Mouse (Mus musculus): ENCODE data around the gene Sap18. TPM values are rescaled to one million over a fixed set of nuclear protein-coding genes. Genes with fewer than 3 reads are reported as not detected.
"Not testable (repeated sequence)": the region's sequence is repeated elsewhere in the genome, so short reads cannot be mapped to it uniquely, and the experiment has no call there.

The Sap18 gene
- polyA plus RNA-seq, 1 experiment from 2014 or later, result 24.1 TPM

DNA sequence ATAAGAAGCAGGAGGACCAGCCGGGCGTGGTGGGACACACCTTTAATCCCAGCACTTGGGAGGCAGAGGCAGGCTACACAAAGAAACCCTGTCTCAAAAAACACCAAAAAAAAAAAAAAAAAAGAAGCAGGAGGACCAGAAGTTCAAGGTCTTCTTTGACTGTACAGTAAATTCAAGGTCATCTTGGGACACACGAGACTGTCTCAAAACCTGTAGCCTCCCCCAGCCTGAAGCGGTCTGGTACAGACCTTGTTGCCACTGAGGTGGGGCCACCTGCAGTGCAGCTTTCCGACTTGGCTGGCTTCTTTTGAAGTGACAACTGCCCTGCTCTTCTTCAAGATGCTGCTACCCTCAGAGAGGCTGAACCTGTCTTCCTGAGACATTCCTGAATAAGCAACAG is 50.1 kb downstream of the Sap18 start:
- H3K4me1 ChIP-seq (replicated peaks; ENCODE audit: control insufficient read depth, insufficient read depth, low read length); H3K4me3 ChIP-seq (ENCODE audit: low read depth, low read length); H3K9ac ChIP-seq (ENCODE audit: low read length); H3K4me2 ChIP-seq (ENCODE audit: low read depth, low read length, severe bottlenecking); H3K9me3 ChIP-seq (ENCODE audit: control insufficient read depth, low read length); H3K27me3 ChIP-seq (ENCODE audit: control insufficient read depth, insufficient read depth, low read length); ATAC-seq (replicated peaks; ENCODE audit: low FRiP score); H3K36me3 ChIP-seq (ENCODE audit: control insufficient read depth, insufficient read depth, low read length); DNase-seq (ENCODE audit: low spot score); H3K27ac ChIP-seq (ENCODE audit: low read depth, low read length): not testable (repeated sequence)
- 82% methylated on average over 5 of the region's 5 CpGs for WGBS

DNA sequence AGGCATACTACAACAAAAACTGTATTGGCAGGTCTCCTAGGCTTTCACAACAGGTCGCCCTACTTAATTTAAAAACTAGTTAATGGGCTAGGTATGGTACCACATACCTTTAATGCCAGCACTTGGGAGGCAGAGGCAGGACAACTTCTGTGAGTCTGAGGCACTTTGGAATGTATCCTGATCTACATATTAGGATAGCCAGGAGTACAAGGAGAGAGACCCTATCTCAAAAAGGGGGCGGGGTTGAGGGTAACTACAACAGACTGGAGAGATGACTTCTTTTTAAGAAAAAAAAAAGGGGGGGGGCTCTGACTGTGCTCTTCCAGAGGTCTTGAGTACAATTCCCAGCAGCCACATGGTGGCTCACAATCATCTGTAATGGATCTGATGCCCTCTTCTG is 50.7 kb downstream of the Sap18 start:
- H3K4me2 ChIP-seq (ENCODE audit: low read depth, low read length, severe bottlenecking), result no peak overlapping the region
- no peaks in the 10 kb centered on the region for H3K9me3 ChIP-seq (ENCODE audit: control insufficient read depth, low read length)
- no peaks in the 10 kb centered on the region for H3K27me3 ChIP-seq (ENCODE audit: control insufficient read depth, insufficient read depth, low read length)
- H3K27ac ChIP-seq (ENCODE audit: low read depth, low read length), result no peak overlapping the region
- DNase-seq (ENCODE audit: low spot score) (no peak), ATAC-seq (replicated peaks; ENCODE audit: low FRiP score) (no peak)
- no peak overlapping the region for H3K4me3 ChIP-seq (ENCODE audit: low read depth, low read length)
- WGBS, result 89% methylated on average over 2 of the region's 2 CpGs
- H3K36me3 ChIP-seq (ENCODE audit: control insufficient read depth, insufficient read depth, low read length), result no peaks in the 10 kb centered on the region; the same call in 1 of the 2 replicates
- no peaks in the 10 kb centered on the region for H3K4me1 ChIP-seq (replicated peaks; ENCODE audit: control insufficient read depth, insufficient read depth, low read length)
- H3K9ac ChIP-seq (ENCODE audit: low read length), result no peak overlapping the region

GRCm38 (mm10) chr14:57850330-57850729 is 52.4 kb downstream of the Sap18 start:
- Histone ChIP-seq H3K9ac (ENCODE audit: low read length) (no peak overlapping the region), H3K27ac (ENCODE audit: low read depth, low read length) (no peak overlapping the region), H3K27me3 (ENCODE audit: control insufficient read depth, insufficient read depth, low read length) (no peaks in the 10 kb centered on the region), H3K36me3 (ENCODE audit: control insufficient read depth, insufficient read depth, low read length) (no peaks in the 10 kb centered on the region; the same call in 1 of the 2 replicates), H3K9me3 (ENCODE audit: control insufficient read depth, low read length) (no peaks in the 10 kb centered on the region), H3K4me1 (replicated peaks; ENCODE audit: control insufficient read depth, insufficient read depth, low read length) (no peaks in the 10 kb centered on the region), H3K4me2 (ENCODE audit: low read depth, low read length, severe bottlenecking) (no peak overlapping the region), H3K4me3 (ENCODE audit: low read depth, low read length) (no peak overlapping the region)
- DNase-seq (ENCODE audit: low spot score), result no peak
- 88% methylated on average over 3 of the region's 3 CpGs for WGBS
- ATAC-seq (replicated peaks; ENCODE audit: low FRiP score), result no peak

DNA sequence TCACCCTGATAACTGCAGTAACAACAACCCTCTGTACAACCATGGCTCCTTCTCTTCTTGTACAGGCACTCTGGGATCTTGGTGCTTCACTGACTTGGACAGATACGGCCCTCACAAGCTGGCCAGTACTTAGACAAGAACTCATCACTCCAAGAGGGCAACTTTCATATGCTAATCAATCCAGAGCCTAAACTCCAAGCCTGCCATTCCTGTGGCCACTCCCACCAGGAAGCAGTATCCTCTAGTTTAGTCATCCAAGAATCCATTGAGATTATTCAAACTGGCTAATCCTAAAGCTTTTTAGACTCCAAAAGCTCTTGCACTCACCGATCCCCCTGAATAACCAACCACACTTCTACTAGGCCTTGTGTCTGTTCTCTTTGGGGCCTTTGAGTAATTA is 55.0 kb downstream of the Sap18 start:
- no peak overlapping the region for H3K9ac ChIP-seq (ENCODE audit: low read length)
- ATAC-seq (replicated peaks; ENCODE audit: low FRiP score), result no peak
- no peaks in the 10 kb centered on the region for H3K4me1 ChIP-seq (replicated peaks; ENCODE audit: control insufficient read depth, insufficient read depth, low read length)
- H3K4me3 ChIP-seq (ENCODE audit: low read depth, low read length), result no peak overlapping the region
- H3K4me2 ChIP-seq (ENCODE audit: low read depth, low read length, severe bottlenecking), result no peak overlapping the region
- no peaks in the 10 kb centered on the region for H3K27me3 ChIP-seq (ENCODE audit: control insufficient read depth, insufficient read depth, low read length)
- H3K36me3 ChIP-seq (ENCODE audit: control insufficient read depth, insufficient read depth, low read length), result no peaks in the 10 kb centered on the region; the same call in 1 of the 2 replicates
- no peaks in the 10 kb centered on the region for H3K9me3 ChIP-seq (ENCODE audit: control insufficient read depth, low read length)
- WGBS, result 67% methylated on average over 2 of the region's 2 CpGs
- DNase-seq (ENCODE audit: low spot score), result no peak
- H3K27ac ChIP-seq (ENCODE audit: low read depth, low read length), result no peak overlapping the region

DNA sequence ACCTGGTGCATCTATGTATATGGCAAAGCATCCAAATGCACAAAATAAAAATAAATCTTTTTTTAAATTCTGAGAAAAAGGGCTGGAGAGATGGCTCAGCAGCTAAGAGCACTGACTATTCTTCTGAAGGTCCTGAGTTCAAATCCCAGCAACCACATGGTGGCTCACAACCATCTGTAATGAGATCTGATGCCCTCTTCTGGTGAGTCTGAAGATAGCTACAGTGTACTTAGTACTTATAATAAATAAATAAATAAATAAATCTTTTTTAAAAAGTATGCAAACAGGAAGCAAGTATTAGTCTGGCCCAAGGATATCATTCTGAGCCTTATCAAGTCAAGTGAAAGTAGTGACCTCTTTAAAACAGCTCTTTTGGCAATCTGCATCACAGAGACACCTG is 58.1 kb downstream of the Sap18 start:
- not testable (repeated sequence) for H3K9me3 ChIP-seq (ENCODE audit: control insufficient read depth, low read length); DNase-seq (ENCODE audit: low spot score); H3K27ac ChIP-seq (ENCODE audit: low read depth, low read length); H3K4me3 ChIP-seq (ENCODE audit: low read depth, low read length); H3K4me1 ChIP-seq (replicated peaks; ENCODE audit: control insufficient read depth, insufficient read depth, low read length); H3K4me2 ChIP-seq (ENCODE audit: low read depth, low read length, severe bottlenecking); H3K27me3 ChIP-seq (ENCODE audit: control insufficient read depth, insufficient read depth, low read length); H3K36me3 ChIP-seq (ENCODE audit: control insufficient read depth, insufficient read depth, low read length); ATAC-seq (replicated peaks; ENCODE audit: low FRiP score); H3K9ac ChIP-seq (ENCODE audit: low read length)

Small RNA genes lying within 50 kb of the gene (microRNA-seq; reads per million reads assigned to microRNA genes)
- gene Mir3077 (ENCODE audit: insufficient number of aligned reads), result not detected

Other genes starting within 250 kb of the Sap18 start
- gene Eef1akmt1, start 226.6 kb upstream of the Sap18 start, polyA plus RNA-seq (2014; fragmentation: Nextera tagmentation; extraction: Ambion mirVana), result 79.4 and 86.5 TPM in 2 replicates
- 35.6 and 39.1 TPM in 2 replicates for gene Xpo4, start 132.8 kb upstream of the Sap18 start, polyA plus RNA-seq (2014; fragmentation: Nextera tagmentation; extraction: Ambion mirVana)
- gene Gm49361, start 52.1 kb upstream of the Sap18 start, polyA plus RNA-seq (2014; fragmentation: Nextera tagmentation; extraction: Ambion mirVana), result not detected in 2 replicates
- gene Lats2, start 39.8 kb upstream of the Sap18 start, polyA plus RNA-seq (2014; fragmentation: Nextera tagmentation; extraction: Ambion mirVana), result 14.0 and 16.6 TPM in 2 replicates
- gene Ska3, start 28.0 kb downstream of the Sap18 start, polyA plus RNA-seq (2014; fragmentation: Nextera tagmentation; extraction: Ambion mirVana), result 55.9 and 63.3 TPM in 2 replicates
- 124 and 131 TPM in 2 replicates for gene Mrpl57, start 28.1 kb downstream of the Sap18 start, polyA plus RNA-seq (2014; fragmentation: Nextera tagmentation; extraction: Ambion mirVana)
- gene Zdhhc20, start 92.1 kb downstream of the Sap18 start, polyA plus RNA-seq (2014; fragmentation: Nextera tagmentation; extraction: Ambion mirVana), result 54.6 and 62.2 TPM in 2 replicates
- gene Micu2, start 201.1 kb downstream of the Sap18 start, polyA plus RNA-seq (2014; fragmentation: Nextera tagmentation; extraction: Ambion mirVana), result 48.0 and 52.7 TPM in 2 replicates